Mouse (Mus musculus): ENCODE results near the gene Gnai2.

The Gnai2 gene

DNA sequence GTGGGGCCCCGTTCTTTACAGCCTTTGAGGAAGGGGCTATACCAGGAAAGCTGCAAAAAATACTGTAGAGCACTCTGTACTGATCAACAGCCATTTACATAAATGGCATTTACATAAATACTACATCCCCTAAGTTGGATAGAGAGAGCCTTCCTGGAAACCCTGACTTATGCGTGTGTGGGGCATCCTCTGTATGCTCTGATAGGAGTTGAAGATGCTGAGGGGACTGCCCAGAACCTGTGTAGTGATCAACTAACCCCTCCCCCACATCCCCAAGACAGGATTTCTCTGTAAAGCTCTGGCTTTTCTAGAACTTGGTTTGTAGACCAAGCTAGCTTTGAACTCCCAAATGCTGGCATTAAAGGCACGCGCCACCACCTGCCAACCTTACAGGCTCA lies 25.7 kb downstream of the Gnai2 start:
- no peak for DNase-seq (ENCODE audit: low read depth)

DNA sequence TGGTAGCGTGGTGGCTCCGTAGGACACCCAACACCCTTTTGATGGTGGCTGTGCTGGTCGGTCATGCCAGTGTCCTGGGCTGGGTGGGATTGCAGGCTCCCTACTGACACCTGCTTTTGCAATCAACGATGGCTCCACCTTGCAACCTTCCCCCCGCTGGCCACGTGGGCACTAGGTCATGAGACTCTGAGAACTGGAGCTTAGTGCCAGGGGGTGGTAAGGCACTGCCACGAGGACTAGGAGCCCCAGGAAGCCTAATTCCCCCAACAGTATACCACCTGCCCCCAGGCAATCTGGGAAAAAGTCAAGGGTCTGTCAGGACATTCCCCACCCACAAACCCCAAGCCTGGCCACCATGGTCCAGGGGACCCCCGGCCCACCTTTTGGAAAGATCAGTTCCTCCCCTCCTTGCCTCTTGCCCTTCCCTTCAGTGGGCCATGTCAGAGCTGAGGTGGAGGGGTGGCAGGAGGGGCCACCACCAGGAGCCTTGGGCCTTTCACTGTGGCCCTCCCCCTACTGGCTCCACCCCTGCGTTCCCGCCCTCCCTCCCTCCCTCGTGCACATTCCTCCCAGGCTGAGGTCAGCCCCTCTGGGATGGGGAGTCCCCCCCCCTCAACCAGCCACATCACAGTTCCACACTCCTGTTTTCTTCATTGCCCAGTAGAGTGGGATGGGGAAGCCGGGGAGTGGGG lies 26.3 kb downstream of the Gnai2 start, which contains the start of gene Sema3b:
TSS of gene Sema3b (minus strand) at position 489 of the 692 bp plus-strand sequence.
- DNase-seq (ENCODE audit: low read depth) = no peak

DNA sequence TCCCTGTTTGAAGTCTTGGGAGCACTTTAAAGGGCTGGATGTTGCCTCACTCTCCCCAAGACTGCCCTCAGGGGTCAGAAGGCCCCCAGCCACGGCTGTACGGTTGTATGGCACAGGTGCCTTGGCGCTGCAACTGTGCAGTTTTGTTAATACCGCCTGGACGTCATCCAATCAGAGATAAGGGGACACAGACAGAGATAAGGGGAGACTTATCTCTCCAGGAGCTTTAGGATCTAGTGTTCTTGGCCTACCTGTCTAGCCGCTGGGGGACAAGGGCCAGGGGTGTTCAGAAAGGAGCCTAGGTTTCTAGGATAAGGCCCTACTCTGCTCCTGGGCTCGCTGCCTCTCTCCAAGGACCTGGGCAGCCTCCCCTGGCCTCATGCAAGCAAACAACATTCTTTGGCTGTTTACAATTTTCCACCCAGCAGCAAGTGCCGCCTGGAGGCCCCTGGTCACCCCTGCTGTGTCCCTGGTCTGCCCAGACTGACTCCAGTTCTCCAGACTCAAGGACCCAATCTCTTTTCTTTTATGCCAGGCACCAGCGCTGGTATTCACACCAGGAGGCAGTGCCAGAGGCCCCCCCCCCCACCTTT lies 27.4 kb downstream of the Gnai2 start:
- no peak for DNase-seq (ENCODE audit: low read depth)

DNA sequence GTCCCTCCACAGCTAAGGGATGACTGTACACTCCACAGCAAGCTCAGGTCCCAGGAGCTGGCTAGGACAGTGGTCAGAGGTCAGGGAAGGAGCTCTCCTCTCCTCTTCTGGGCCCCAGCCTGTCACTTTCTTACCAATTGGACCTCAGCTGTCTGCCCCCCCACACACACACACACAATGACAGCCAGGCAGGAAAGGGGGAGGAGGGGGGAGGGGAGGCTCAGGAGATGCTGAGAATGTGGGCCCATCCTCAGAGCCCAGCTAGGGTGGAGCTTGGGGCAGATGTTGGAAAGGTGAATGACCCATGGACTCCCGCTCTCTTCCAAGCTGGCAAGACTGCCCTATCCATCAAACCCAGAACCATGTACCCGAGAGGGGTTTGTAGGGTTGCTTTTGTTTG lies 28.1 kb downstream of the Gnai2 start:
- no peak for DNase-seq (ENCODE audit: low read depth)

DNA sequence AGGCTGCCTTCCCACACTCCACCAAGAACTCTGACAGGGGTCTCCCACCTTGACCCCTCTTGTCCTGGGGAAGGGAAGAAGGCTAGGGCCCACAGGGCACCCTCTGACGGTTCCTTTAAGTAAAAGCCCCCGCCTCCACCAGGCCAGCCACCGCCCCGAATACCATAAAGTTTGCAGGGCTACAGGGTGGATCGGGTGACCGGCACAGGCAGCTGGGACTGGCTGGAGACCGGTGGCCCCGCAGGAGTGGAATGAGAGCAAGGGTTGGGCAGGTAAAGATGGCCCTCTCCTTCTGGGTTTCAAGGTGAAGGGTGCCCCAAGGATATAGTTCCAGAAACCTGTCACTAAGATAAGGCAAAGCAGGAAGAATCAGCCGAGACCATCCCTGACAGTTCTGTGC lies 28.6 kb downstream of the Gnai2 start:
- no peak for DNase-seq (ENCODE audit: low read depth)

DNA sequence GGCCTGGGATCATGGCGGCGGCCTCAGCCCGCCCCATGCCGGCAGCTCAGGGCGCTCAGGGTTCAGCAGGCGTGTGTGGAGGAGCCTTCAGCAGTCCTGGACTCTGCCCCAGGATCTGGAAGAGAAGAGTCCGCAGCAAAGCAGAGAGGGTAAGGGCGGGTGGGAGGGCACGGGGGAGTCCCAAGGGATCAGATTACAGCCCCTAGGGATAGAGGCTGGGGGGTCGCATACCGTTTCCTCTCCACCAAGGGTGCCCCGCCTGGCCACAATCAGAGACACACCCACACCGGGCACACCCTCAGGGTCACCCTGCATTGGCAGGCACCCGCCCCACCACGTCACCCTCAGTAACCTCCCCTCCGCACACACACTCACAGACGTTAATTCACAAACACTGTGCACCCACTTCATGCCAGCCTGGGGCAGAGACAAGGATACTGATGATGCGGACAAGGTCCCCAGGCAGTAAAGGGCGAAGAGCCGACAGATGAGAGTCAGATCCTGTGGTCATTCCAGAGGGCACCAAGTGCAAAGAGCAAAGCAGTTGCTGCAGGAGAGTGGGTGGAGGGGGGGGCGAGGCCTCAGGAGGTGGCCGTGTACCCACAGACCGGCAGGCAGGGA lies 30.0 kb downstream of the Gnai2 start:
- DNase-seq (ENCODE audit: low read depth) = no peak

DNA sequence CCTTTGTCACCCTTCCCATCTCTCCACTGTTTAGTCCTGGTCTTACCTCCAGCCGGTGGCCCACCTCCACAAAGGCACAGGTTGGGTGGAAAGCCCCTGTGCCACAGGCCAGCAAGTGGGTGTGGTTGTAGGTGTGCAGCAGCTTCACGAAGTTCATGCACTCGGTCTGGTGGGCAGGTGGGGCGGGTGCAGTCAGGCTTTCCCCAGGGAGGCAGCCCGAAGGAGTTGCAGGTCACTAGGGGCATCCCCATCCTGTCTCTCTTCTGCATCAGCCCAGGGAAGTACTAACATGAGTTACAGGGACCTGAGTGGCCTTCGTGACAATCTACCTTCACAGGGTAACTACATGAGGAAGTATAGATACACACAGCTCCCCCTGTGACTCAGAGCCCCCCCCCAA lies 31.9 kb downstream of the Gnai2 start:
- no peak for DNase-seq (ENCODE audit: low read depth)

DNA sequence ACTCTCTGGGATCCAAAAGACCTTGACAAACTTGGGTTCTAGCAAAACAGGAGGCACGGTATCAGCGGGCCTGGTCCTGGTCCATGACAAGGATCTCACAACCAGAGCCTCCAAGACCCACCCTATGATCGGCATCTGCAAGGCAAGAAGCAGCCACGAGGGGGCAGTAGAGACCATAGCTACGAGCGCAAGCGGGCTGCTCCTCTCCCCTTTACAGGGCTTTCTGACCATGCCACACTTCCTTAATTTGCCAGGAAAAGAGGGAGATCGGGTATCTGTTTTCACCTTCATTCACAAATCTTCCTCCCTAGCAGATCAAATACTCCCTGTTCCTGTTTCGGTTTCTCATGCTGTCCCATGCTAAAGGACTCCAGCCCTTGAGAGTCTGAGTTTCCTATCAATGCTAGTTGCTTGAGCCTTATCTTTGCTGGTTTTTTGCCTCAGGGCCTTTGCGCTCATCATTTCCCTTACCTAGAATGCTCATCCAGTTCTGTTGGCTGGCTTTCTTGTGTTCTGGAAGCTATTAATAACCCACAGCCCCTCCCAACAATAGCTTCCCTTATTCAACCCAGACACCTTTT lies 33.0 kb downstream of the Gnai2 start:
- peak; percentile 90 for DNase-seq (ENCODE audit: low read depth)

DNA sequence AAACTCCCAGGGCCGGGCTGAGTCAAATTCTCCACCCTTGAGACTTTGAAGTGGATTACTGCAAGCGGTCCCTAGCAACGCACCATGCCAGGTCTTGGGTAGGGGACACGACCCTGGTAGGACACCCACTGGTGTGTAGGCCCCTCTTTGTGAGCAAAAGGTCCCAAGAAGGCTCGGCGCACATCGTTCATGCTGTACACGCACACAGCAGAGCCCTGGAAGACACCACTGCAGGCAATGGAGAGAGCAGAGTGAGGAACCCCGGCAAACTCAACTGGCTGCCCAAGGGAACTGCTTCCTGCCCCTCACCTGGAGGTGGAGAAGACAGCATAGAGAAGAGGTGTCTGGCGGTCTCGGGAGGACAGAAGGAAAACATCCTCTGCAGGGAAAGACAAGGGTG lies 33.9 kb downstream of the Gnai2 start:
- no peak for DNase-seq (ENCODE audit: low read depth)

DNA sequence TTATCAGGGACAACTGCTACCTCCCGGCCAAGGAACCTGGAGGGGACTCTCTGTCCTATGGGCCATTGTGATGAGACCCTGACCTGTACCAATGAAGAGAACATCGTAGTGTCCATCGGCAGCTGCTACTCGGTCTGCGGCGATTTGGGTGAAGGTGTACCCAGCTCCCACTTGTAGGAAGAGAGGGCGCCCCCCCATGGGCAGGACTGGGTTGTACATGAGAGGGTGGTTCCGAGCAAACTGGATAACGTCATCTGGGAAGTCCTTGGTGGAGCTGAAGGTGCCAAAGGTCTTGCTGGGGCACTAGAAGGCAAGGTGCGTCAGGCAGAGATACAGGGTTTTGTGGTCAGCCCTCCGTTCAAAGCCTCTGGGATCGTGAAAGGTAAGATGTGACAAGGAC lies 34.4 kb downstream of the Gnai2 start:
- DNase-seq (ENCODE audit: low read depth) = no peak

DNA sequence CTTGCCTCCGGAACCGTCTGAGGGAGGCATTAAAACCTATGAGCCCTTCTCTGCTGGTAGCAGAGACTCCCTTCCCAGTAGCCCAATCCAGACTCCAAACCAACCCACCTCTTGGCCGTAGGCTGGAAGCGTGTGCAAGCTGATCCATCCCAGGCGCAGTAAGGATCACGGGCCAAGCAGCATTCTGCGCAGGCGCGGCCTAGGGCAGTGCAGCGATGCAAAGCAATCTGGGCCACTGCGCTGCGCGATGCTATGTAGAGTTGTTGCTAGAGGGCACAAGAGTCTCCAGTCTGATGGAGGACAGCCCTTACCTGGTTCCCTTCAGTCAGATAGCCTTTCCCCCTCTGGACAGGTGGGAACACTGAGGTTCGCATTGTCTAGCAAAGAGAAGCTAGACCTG lies 35.3 kb downstream of the Gnai2 start:
- no peak for DNase-seq (ENCODE audit: low read depth)

DNA sequence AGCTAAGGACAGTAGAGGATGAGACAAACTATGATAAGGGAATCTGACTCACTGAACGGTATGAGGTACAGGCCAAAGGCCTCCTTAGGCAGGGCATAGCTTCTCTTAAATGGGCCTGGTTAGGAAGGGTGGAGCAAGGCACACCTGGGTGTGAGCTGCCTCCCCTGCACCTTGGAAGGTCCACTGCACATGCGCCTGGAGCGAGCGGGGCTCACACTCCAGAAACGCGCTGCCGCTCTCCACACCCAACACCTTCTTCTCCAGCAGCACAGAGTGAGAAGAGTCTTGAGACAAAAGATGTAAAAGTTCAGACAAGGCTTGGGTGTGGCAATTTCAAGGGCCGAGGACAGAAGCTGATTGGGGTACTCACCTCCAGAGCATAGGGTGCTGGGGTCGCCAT lies 35.7 kb downstream of the Gnai2 start:
- no peak for DNase-seq (ENCODE audit: low read depth)

DNA sequence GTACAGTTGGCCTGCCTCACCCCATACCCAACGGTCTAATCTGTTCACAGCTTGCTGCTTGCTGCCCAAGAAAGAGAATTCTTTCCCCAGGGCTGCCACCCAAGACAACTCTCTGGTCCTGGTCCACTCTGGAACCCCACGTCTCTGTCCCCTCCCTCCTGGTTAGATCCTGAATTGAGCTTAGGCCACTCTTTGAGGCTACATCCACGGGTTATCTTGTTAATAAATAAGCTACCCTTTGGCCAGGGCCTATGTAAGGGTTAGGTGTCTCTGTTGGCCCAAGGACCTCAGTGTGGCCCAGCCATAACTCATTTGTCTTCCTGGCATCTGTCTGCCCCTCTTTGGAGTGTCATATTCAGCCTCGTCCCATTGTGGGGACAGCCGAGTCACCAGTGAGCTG lies 36.8 kb downstream of the Gnai2 start:
- no peak for DNase-seq (ENCODE audit: low read depth)

DNA sequence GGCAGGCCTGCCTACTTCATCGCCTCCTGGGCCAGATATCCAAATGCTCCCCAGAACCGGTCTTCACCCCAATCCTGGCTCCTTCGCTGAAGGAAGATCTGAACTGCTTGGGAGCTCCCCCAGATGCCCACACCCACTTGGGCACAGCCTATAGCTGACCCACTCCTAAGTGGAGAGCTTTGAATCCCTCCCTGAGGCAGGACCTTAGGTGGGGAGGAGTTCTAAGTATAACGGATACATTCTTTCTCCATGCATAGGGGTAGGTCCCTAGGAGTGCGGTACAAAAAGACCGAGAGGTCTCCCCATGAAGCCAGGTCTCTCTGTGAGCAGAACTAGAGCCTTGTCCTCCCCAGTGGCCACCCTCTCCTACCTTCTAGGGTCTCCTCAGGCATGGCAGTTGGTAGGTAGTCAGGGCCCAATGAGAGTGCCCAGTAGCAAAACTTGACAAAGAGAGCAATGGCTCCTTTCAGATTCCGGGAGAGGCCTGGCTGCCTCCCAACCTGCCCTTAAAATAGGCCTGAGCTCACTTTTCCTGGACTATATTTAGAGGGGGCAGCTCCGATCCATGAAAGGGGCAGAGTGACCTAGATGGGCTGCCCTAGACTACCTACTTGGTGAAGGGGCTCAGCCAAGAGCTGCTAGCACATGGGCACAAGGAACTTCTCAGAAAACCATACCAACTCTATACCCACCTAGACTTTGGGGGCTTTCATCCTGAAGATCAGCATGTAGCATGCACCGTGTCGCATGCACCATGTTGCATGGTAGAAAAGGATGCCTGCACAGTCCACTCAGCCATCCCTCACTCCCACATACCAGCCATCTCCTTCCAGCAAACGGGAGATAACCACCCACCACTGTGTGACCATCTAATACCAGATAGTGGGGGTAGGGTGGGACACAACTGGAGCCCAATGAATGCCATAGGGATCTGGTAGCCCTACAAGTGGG lies 38.3 kb downstream of the Gnai2 start:
- no peak for DNase-seq (ENCODE audit: low read depth)

DNA sequence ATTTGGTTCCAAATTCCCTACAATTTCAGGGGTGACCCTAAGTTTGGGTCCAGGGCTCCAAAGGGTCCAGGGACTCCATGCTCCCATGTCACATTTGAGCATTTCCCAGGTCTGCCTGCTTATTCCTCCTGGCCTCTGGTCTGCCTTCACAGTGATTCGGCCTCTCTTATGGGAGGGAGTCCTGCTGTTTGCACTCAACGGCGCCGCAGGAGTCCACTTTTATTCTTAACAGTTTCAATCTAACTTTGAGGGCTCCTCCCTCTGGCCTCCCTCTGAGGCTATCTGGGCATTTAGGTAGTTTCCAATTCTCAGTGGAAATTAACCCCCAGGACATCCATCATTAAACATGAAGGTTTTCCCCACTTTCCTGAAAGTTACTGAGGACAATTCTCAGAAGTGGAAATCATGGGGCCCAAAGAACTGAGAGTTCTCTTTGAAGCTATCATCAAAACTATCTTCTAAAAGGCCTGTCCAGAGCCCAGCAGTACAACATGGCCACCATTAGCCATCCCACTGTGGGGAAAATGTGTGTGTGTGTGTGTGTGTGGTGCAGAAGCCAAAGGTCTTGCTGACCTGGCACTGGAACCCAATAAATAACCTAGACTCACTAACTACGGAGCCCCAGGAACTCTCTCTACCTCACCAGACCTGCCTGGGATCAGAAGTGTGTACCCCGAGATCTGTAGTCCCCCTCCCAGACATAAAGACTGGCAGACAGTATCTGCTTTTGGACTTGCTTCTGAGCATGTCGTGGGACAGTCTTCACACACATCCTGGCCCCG lies 40.7 kb downstream of the Gnai2 start:
- no peak for DNase-seq (ENCODE audit: low read depth)

DNA sequence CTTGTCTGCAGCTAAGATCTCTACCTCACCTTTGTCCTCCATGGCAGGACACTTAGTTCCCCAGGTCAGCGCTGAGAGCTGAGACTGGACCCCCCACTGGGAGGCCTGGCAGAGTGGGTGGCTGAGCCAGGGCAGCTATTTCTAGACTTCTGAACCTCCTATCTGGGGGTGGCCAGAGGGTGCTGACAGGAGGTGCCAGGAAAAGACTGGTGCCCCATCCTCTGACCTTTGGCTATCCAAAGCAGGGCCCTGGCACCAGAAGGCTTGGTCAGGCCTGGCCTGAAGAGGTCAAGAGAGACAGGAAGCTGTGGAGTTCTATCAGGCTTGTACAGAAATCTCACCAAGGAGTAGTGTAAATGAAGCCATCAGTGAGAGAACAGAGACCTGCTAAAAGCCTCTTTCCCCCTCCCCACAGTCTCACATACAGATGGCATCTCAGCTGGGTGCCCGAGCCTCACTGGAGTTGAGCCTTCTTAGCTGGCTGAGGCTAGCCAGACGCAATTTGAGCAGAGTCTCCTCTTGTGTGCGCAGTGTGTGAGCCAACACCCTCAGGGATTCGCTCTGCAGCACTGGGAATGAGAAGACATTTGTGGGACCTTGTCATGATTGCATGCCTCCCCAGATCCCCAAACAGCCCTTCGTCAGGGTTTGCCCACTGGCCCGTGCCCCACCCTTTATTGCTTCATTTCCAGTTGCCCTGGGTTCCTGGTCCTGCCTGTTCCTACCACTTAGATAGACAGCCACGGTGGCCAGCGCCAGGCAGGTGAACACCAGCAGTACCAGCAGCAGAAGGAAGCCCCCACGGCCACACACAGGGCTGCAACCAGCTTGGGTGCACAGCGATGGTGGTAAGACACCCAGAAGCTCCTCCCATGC lies 41.8 kb downstream of the Gnai2 start:
- DNase-seq (ENCODE audit: low read depth) = no peak

DNA sequence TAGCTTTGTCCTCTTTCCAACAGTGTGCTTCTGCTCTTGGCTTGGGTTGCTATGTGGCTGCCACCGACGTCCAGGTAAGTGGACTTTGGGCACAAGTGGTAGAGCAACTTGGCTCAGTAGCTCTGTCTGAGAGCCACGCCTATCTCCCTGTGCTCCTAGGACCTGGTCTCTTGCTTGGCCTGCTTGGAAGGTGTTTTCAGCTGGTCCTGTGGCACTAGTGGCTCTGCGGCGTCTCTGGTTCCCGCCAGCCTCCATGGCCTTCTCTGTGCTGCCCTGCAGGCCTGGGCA lies 44.5 kb downstream of the Gnai2 start:
- no peak for DNase-seq (ENCODE audit: low read depth)

DNA sequence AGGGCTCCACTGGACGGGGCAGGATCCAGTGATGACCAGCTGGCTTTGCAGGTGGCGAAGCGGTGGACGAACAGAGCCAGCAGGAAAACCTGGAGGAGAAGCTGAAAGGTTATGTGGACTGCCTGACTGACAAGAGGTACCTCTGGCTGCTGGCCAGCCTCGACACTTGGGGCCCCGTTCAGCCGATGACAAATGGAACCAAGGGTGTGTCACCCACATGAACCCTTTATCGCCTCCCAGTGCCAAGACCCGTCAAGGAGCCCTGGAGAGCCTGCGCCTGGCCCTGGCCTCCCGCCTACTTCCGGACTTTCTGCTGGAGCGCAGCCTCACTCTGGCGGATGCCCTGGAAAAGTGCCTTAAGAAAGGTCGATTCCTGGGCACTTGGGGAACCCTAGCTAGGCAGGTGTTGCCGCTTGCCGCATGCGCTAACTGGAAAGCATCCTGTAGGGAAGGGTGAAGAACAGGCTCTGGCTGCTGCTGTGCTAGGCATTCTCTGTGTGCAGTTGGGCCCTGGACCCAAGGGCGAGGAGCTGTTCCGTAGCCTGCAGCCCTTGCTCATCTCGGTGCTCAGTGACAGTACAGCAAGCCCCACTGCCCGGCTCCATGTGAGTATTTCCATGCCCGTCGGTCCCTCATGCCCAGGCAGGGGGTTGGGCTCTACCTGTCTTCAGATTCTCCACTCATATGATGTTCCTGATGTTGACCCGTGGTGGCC lies 45.0 kb downstream of the Gnai2 start:
- no peak for DNase-seq (ENCODE audit: low read depth)

DNA sequence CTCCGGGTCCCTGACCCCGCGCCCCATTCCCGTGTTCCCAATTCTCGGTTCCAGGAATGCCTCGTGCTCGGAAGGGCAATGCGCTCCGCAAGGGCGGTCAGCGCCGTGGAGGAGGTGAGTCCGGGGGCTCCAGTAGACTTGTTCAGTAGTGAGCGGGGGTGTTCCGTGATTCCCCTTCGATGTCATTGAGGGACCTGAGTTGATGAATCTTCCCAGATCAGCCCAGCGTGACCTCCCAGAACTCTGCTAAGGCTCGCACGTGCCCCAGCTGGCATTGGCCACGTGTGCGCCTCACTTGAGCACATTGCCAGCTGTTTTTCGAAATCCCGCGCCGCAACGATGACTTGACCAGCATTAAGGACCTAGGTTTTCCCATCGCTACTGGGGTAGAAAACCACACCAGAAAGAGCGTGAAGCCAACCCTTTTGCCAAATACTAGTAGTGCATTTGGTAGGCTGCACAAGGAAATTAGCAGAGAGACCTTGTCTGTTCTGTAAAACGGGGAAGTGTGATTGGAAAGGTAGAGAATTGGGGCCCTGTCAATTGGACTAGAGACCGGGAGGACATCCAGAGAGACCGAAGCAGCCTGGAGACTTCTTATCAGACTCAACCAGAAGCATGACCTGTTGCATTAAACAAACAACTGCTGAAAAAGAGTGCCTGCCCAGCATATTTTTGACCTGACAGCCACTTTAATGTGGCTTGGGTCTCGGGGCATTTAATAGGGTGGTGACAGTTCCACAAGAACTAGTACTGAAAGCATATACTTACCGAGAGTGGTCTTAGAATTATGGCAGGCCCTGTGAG lies 47.1 kb downstream of the Gnai2 start:
- DNase-seq (ENCODE audit: low read depth) = no peak

All from c-Kit-positive CD71-negative TER-119-negative erythroid progenitor cells, embryonic 14.5 days (primary cell).